Mouse (Mus musculus): ENCODE measurements around the gene Rbfox1.

Rbfox1 gene

DNA sequence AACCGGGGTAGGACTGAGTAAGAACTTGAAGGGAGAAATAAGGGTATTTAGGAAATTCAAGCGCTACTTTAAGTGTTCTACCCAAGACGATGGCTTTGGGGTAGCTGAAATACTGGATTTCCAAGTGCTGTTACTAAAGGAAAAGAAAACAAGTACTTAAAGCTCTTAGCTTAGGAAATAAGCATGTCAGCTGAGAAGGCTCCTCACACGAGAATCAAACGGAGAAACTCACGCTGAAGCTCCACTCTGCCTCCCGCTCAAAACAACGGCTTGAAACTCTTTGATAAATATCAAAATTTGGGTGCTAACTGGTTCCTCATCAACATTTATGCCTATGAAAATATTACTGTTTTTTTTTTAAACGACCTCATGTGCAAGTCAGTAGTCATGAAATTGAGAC, 1166.8 kb downstream of the Rbfox1 start:
- DNase-seq = no peak

DNA sequence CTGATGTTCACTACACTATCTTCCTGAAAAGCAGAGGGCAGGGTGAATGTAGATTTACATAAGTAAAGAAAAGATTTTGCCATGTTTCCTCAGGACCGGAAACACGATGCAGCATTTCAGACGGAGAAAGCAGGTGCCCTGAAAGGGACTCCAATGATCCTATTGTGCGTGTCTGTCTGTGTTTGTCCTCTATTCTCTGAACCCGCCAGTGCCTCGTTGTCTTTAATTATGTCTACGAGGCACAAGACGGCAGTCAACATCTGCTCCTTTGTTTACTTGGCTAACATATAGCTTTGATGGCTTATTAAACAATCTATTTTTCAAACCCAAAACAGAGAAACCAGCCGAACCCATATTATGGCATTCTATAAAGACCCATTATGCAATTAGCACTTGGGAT, 1167.3 kb downstream of the Rbfox1 start:
- DNase-seq = no peak

DNA sequence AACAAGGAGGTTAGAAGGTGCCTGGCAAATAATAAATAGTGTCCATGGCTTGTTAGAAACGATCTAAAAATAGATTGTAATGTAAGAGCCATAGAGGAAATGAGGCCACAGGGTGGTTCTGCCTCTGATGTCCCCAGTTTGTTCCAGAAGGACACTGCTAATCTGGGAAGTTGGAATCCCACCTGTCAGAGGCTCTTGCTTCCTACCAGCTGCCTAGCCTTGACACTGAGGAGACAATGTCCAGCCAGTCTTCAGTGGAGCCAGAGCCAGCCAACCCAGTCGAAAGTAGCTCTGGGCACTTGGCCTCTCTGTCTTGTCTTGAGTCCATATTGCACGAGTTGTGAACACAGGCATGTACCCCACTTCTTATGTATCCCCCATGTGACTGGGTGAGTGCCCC, 1172.6 kb downstream of the Rbfox1 start:
- DNase-seq = no peak

DNA sequence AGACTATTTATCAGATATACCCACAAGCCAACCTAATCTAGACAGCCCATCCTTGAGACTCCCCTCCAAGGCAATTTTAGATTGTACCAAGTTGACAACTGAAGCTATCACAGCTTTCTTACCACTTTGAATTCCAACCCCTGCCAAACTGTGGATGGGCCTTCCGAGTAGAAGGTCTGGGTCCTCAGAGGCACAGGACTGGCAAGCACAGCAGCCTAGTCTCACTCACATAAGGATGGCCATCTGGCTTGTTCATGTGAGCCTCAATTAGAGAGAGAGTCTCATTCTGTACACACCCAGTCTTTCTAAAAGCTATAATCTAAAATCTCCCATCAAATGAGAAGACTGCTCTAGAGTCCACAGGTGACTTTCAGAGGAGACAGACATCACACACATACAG, 1173.4 kb downstream of the Rbfox1 start:
- no peak for DNase-seq

DNA sequence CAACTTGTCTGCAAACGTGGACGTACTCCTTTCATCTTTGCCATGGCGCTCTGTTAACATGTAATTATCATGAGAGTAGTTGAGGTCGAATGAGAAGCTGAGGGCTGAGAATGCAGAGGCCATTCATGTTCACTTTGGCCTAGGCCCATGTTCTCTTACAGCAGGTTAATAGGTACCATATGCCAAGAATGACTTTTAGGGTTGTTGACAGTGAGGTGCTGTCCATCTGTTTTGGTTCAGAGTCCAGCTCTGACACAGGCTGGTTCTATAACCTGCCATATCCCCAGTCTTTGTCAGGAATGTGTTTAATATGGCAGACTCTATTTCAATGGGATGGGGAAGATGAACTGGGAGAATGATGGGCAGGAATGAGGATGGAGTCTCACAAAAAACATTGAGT, 1174.4 kb downstream of the Rbfox1 start:
- DNase-seq = no peak

DNA sequence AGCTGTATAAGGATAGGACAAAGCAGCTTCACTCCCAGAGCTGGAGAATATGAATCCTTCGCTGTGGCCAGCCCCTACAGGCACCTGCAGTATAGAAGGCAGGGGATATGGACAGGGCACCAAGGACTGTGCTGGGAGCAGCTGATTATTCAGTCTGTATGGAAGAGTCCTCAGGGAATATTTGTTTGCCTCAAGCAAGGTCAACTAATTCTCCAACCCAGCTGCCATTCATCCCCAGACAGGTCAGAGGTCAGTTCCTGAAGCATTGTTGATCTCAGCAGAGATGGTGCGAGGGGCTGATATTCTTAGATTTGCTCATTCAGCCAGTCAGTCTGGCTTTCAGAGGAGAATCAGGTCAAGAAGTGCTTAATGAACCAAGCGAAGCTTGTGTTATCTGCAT, 1175.7 kb downstream of the Rbfox1 start:
- DNase-seq = no peak

DNA sequence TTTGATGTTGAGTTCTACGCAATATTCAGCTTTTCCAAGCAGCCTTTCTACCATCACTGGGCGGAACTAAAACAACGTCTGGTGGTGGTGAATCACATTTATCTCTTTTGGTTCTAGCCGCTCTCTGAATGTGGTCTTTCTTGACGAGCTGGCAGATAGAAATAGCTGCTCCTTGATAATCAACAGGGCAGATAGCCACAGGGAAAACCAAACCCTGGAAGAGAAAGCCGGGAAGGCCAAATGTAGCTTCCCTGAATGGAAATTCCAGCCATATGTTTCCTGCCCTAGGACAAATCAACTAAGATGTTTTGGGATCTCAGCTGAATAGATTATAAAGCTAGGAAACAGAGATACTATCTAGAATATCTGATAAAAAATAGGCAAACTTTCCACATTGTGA, 1177.4 kb downstream of the Rbfox1 start:
- no peak for DNase-seq

DNA sequence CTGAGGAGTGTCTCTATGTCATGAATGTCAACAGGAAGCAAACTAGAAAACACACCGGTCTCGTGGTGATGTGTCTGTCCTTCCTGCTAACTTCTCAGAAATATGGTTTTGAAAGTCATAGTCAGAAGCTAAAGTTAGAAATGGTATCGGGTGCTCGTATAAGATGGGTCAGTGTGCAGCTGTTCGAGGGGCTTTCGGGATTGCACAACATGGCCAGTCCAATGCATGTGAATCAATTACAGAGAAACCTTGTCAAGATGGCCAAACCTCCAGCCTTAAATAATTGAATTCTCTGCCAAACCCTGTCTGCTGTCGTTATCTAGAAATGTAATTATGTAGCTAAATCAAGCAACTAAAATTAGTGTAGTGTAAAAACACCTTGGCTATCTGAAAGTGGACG, 1182.0 kb downstream of the Rbfox1 start:
- no peak for DNase-seq

DNA sequence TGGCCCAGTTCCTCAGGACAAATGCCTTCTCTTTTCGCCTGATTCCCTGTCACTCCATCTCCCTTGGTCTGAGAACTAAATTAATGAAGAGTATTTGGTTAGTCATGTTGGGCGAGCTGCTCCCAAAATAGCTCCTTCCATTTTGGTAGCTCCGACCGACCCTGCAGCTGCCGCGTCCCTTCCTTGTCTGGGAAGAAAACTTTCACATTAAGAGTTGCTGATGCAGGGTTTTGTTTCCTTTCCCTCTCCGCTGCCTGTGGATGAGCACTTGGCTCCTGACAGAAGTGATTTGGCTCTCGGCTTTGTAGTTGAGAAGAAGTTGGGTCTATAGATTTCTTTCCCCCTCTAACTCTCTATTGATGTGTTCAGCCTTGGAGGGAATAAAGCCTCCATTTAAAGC, 1184.4 kb downstream of the Rbfox1 start:
- no peak for DNase-seq

DNA sequence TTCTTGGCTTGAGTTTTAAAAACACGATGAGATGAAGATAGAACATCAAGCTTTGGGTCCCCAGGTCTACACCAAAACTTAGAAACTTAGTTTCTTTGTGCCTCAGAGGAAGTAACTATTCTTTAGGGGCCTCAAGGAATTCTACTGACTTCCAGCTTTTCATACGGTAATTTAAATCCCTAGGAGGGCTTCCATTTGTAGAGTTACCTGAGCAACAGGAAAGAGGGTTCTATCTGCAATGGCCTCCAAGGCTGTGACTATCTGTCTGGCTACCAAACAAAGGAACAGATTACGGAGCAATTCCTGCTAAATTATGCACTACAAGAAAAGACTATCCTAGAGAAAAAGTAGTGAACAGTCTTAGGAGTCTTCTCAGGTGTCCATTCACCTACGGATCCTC, 1189.6 kb downstream of the Rbfox1 start:
- no peak for DNase-seq

DNA sequence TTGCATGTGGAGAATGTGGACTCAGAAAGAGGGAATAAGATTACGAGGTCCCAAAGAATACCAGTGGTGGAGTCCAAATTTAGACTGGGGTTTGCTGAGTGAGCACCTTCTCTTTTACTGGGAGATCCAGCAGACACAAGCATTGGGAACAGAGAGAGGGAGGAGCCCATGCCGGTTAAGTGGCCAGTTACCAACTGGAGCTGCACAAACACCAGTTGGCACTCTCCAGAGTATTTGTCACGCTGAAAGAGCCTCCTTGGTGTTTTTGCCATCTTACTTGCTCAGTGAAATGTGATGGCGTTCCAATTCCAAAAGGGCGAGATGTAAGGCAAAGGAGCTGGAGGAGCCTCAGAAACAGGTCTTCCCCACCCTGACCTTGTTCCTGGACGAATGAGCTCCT, 1190.6 kb downstream of the Rbfox1 start:
- DNase-seq = no peak

DNA sequence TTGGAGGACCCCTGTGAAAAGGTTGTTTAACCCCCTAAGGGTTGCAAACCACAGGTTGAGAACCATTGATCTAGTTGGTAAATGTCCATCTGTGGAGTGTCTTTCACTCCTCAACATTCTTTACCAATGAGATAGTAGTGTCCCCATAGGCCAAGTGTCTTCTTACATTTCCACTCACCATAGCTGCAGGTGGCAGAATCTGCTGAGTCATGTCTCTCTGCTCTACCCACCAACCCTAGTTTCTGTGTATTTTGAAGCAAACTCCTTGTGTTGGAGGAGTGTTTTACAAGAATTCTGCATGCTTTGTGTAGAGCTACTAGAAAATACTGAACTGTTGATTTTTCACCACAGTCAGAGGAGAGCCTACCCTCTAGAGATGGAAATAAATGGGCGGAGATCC, 1191.2 kb downstream of the Rbfox1 start:
- no peak for DNase-seq

DNA sequence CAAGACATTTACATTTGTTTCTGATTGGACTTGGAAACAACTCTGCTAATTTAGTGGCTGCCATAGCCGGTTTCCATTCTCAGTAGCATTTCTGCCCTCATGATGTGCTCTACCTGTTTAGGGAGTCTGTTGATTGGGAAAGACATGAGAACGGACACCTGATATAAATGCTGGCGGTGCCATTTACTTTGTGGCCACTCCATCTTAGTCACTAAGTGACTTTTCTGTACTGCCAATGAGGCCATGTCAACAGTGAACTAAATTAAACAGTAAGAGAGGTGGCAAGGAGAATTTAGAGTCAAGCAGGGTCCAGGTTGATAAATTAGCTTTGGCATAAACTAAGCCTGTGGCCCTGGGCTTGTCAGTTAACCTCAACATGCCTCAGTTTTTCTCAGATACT, 1191.6 kb downstream of the Rbfox1 start:
- DNase-seq = no peak

DNA sequence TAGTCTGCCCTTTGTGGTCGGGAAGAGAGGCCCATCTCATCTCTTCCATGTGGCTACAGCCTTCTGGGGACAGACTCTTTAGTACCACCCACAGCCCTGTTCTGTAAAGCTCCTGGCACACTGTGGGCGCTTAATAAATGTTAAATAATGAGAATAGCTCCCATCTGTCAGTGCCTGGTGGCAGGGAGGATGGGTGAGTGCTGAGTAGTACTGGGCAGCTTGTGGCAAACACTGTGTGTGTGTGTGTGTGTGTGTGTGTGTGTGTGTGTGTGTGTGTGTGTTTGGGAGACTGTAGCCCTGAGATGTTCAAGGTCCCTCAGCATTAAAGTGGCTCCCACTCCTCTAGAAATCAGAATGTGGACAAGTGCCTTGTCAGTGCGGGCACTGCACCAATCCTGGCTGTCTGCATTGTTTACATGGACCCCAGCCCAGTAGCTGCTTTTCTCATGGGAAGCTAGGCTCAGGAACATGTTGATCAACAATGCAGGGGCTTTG, 1196.0 kb downstream of the Rbfox1 start:
- DNase-seq = no peak

DNA sequence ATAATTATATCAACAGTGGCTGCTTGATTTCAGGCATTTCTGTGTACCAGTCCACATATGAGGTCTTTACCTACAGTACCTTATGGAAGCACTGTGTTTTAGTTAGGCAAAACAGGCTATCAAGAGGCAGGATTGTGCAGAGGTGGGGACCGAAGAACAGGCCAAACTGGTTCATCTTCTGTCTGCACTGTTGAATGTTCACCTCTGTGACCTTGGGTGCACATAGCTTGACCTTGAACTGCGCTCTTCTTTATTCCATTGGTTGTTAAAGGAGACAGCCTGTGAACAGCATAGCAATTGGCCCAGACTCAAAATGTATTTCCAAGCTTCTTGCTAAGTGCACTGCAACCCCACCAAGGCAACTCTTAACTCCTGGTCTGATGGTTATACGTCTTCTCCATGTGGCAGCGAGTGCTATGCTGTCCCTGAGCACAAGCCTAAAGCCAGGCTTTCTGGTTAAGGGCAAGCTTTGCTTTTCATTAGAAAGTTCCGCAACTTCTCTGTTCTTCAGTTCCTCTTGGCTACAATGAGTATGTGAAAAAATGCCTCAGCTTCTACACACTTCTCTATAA, 1196.6 kb downstream of the Rbfox1 start:
- no peak for DNase-seq

DNA sequence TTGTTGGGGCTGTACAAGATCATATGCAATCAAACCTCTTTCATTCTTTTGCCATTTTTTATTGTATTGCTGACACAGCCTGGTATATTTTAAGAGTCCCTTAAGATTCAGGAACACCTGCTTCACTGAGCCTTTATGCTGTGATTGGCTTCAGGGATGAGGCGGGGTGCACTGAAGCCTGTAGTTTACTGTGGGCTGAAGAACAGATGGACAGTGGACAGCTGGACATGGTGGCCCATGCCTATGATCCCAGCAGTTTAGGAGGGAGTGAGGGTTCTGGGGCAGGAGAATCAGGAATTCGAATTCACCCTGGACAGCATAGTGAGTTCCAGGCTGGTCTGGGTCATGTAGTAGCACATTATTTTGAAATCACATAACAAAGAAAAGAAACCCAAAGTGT, 1198.8 kb downstream of the Rbfox1 start:
- DNase-seq = no peak

DNA sequence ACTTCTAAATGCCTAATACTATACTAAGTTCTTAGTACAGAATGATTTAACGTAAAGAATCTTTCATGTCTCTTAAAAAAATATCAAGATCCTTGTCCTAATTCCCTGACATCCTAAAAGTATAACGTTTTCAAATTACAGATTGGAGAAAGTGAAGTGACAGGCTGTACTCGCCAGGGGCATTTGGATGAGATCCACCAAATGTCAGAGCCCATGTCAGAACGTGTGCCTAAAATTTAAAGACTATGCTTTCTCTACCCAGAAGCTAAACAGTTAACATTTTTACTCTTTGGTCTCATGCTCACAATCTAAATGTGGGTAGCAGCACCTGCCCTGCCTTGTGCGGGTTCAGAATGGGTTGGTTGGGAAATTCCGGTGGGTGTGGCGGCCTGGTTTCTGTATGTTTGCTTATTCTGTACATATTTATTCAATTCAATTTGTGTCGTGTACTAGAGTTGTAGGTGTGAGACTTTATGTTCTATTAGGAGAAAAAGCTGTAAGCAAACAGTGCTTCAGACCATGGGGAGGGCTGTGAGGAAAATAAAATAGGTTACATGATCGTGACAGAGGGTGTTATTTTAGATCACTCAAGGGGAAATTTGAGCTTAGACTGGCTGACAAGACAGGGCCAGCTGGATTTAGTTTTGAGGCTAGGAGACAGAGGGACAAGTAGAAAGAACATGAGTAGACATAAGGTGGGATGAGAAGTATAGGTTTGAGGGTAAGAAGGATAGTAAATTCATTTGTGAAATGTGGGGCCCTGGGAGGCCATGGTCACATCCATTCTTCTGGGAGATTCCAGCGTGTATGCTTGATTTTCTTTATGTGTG, 1203.7 kb downstream of the Rbfox1 start:
- no peak for DNase-seq

DNA sequence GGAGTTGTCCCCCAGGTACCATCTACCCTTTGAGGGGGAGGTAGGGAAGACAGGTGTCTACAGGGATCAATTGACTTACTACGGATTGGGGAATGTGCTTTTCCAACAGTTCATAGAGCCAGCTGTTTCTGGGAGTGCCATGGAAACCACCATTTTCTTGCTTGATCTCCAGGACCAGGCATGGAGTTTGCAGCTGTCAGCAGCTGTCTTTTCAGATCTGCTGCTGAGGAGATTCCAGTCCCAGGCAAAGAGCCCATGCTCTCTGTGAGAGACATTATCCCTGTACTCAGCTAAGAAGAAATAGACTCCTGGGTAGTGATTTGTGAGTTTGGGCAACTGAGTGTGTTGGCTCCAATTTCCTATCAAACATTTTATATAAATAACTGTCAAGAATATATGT, 1204.3 kb downstream of the Rbfox1 start:
- no peak for DNase-seq

DNA sequence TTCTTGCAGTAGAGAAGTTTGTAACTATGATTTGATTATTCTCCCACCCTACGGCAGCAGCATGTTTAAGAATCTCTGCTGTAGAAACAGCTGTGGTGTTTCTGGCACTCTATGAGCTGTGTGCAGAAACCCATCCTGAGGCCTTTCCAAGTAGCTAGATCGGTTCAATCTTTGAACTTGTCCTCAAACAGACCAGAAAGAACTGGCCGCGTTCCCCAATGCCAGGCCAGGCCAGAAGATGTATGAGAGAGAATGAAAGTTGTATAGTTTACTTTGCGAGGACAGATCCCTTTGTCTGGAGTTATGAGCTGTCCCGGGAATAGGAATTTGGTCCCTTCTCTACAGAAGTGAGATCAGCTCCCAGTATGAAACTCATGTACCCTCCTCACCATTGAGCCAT, 1205.0 kb downstream of the Rbfox1 start:
- no peak for DNase-seq

DNA sequence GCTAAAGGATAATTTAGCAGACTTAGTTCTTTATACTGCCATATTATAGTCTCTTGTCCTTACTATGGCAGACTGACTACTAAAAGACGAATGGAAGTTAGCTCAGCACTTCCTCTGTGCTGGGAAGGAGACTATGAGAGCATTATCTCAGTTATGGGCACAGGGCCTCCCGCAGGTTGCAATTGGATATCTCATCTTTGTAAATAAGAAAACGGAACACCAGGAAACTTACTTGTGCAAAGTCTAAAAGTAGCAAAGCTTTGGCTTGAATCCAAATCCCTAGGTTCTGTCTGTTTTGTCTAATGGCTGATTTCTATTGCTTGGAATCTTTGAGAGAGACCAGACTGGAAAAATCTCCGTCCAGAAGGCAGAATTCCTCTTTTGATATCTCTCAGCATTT, 1207.7 kb downstream of the Rbfox1 start:
- DNase-seq = no peak

DNA sequence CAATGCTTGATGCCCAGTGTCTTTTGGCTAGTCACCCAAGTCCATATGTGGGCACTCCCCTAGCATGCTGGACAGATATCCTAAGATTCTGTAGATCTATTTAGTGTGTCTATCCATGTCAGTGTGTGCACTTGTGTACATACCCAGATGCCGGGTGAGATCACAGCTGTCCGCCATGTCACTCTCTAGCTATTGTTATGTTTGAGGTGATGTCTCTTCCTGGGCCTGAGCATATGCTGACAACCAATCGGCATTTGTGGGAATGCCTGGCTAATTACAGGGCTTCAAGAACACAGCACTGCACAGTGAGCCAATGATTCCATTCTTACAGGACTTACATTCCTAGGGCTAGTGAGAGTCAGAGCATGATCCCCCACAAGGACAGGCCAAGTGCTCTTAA, 1208.5 kb downstream of the Rbfox1 start:
- no peak for DNase-seq

DNA sequence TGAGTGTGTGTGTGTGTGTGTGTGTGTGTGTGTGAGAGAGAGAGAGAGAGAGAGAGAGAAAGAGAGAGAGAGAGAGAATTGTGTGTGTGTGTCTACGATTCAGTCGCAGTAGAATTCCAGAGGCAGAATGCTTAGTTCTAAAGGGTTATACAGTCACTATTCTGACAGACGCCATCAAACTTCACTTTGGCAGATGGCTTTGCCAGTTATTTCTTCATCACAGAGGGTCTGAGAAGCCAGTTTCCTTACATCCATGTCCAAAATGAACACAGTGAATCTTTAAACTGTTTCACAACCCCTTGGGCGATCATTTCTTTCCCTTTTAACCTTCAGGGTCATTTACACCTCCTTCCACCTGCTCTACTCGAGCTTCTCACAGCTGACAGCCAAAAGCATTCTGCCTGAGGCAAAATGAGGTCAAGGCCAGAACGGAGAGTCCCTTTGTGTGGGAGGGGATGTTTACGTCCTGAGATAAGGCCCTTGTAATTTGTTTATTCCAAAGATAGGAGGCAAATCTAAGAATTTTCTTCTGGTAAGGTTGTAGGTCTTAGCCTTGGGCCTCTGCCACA, 1209.1 kb downstream of the Rbfox1 start:
- no peak for DNase-seq

DNA sequence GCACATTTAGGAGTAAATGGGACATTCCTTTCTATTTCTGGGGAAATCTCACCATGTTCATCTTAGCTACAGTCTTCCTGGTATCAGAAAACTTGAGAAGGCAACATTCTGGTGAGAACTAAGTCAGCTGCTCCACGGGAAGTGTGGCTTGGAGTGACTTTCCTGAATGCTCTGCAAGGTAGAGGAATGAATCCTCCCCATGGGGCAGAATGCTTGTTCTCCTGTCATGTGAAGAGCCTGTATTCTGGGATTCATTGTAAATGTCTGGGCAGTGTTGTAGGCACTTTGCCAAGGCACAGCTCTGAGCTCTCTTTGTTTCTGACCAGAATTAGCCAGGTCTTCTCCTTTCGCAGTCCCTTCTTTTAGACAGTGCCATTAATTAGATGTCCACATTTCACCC, 1211.9 kb downstream of the Rbfox1 start:
- no peak for DNase-seq

DNA sequence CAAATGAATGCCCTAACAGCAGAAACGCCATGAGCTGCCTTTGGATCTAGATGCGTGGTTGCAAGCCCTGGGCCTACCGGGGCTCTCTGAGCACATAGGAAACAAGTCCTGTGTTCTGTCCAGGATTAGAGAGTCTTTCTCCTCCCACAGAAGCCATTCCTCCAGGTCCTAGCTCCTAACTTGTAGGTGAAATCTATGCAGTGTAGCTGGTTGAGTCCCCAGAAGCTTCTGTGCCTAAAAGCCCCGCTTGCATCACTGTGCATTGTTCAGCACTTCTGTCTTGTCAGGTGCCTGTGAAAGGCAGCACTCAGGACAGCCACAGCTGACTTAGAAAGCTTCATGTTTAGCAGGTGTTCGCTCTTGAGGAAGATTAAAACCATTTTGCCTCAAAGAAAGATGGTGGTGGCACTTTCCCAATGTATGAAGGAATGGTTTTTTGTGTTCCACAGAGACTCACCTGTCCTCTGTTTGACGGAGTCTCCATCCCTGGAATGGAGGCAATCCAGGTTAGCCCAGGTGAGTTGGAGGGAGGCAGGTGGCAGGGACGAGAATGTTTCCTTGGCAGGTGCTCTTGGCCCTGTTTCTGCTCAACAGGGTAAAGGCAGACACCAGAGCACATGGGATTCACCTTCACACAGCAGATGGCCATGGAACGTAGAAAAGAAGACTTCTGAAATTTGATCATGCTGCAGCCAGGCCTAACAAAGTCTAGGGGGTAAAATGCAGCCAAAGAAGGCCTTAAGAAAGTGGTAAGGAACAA, 1213.0 kb downstream of the Rbfox1 start:
- DNase-seq = no peak

Data from kidney, adult 11 months (tissue).